Mouse (Mus musculus) lung, adult 2 months (tissue): ENCODE measurements around the gene Ankmy1.

Source experiments
- CTCF ChIP-seq: fragments of 200-500 bp; IDR thresholded peaks from 2 replicates; pipeline ENCODE4 v1.5.1; 2011; ENCODE audit warnings: mild to moderate bottlenecking, low read length, control low read depth; ENCODE audit not compliant: insufficient read depth
- POLR2A ChIP-seq: fragments of 200-500 bp; IDR thresholded peaks from 2 replicates; pipeline ENCODE4 v1.6.1; 2011; ENCODE audit warnings: low read depth, mild to moderate bottlenecking, control low read depth, low read length, borderline replicate concordance; ENCODE audit errors: extremely low read depth

DNA sequence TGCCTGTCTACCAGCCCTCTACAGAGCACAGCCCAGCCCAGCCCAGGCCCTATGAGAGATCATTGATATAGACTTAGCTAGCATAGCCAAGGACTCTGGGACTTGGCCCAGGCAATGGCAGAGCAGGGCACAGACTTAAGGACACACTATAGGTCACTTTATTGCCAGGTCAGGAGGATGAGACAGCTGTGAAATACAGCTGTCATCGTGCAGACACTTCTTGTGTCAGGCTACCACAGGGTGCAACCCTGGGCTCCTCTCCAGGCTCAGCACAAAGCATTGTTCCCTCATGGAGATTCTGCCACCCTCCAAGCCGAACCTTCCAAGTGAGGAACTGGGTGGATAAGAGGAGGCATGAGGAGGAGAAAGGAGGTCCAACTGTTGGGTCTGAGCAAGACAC lies 32.7 kb downstream of the Ankmy1 start:
- no peak for TF ChIP-seq CTCF
- TF ChIP-seq POLR2A: no peak
